Mouse (Mus musculus) C2C12 (cell line): ENCODE data around the gene Acadl. TPM values are rescaled to one million over a fixed set of nuclear protein-coding genes. Genes with fewer than 3 reads are reported as not detected.

Experiments
- H3K27me3 ChIP-seq: one replicate; pipeline ENCODE4 v1.6.1; 2011; ENCODE audit not compliant: control insufficient read depth, insufficient read depth, insufficient read length
- H3K36me3 ChIP-seq: one replicate; pipeline ENCODE4 v1.6.1; 2011; ENCODE audit not compliant: control insufficient read depth, insufficient read depth
- H3K4me3 ChIP-seq: one replicate; pipeline ENCODE4 v1.5.1; 2011; ENCODE audit warnings: mild to moderate bottlenecking, control low read depth; ENCODE audit not compliant: poor library complexity, insufficient read depth, severe bottlenecking
- H3K79me2 ChIP-seq: one replicate; pipeline ENCODE4 v1.6.1; 2011; ENCODE audit not compliant: control insufficient read depth, insufficient read depth
- H3K79me3 ChIP-seq: one replicate; pipeline ENCODE4 v1.6.1; 2011; ENCODE audit warnings: low read depth, control low read depth
- H3ac ChIP-seq: one replicate; pipeline ENCODE3; 2011; ENCODE audit warnings: low read depth; ENCODE audit not compliant: control insufficient read depth, insufficient read length
- CEBPB ChIP-seq: IDR thresholded peaks from one replicate; pipeline ENCODE4 v1.6.1; 2011; ENCODE audit warnings: low read depth, mild to moderate bottlenecking, control low read depth, moderate library complexity
- CTCF ChIP-seq: IDR thresholded peaks from one replicate; pipeline ENCODE4 v1.5.1; 2011; ENCODE audit not compliant: control insufficient read depth, insufficient read depth, insufficient read length
- FOSL1 ChIP-seq: IDR thresholded peaks from one replicate; pipeline ENCODE4 v1.8.0; 2011; ENCODE audit warnings: mild to moderate bottlenecking, low read length; ENCODE audit not compliant: poor library complexity, insufficient read depth, severe bottlenecking
- MAX ChIP-seq: IDR thresholded peaks from one replicate; pipeline ENCODE4 v1.6.1; 2011; ENCODE audit warnings: mild to moderate bottlenecking, control low read depth
- MYOD1 ChIP-seq: IDR thresholded peaks from one replicate; pipeline ENCODE4 v1.6.1; 2011; ENCODE audit warnings: low read depth; ENCODE audit not compliant: control insufficient read depth, insufficient read length
- MYOG ChIP-seq: IDR thresholded peaks from one replicate; pipeline ENCODE4 v1.6.1; 2011; ENCODE audit not compliant: control insufficient read depth, insufficient read length; ENCODE audit errors: extremely low read depth
- USF1 ChIP-seq: IDR thresholded peaks from one replicate; pipeline ENCODE4 v1.6.1; 2011; ENCODE audit warnings: low read depth, mild to moderate bottlenecking, control low read depth, moderate library complexity
- polyA plus RNA-seq: library from polyadenylated mRNA; unstranded; fragments of >200 nt; fragmentation: generic; extraction: Trizol; gene quantifications from one replicate; pipeline ENCODE4 v1.2.1, GENCODE M21; 2012; ENCODE audit warnings: missing spikeins

The Acadl gene
- polyA plus RNA-seq, 1 experiment: 96.7 TPM

GRCm38 (mm10) chr1:66781027-66781426 is 82.0 kb downstream of the Acadl start:
- Histone ChIP-seq H3K27me3 (no peaks in the 10 kb centered on the region), H3ac (no peak overlapping the region), H3K4me3 (no peak overlapping the region), H3K36me3 (no peaks in the 10 kb centered on the region), H3K79me2 (no peaks in the 10 kb centered on the region), H3K79me3 (no peaks in the 10 kb centered on the region)
- TF ChIP-seq CTCF (no peak), CEBPB (no peak), USF1 (no peak), FOSL1 (no peak), MYOG (no peak), MYOD1 (no peak), MAX (no peak)

Other genes with a start within 250 kb of the Acadl start
- 8.2 TPM for gene Rpe, start 162.4 kb downstream of the Acadl start, polyA plus RNA-seq
- 1.9 TPM for gene Kansl1l, start 45.7 kb downstream of the Acadl start, polyA plus RNA-seq
- 4.9 TPM for gene Myl1, start 82.1 kb upstream of the Acadl start, polyA plus RNA-seq
- gene Lancl1, start 175.6 kb upstream of the Acadl start, polyA plus RNA-seq: 39.5 TPM